Mouse (Mus musculus): ENCODE measurements at regions not wholly inside any gene's neighbourhood (a gene's known extent, or its start where the extent isn't known, plus 50 kb on each side); places are given as distances from the start of the nearest gene placed in this dataset.

DNA sequence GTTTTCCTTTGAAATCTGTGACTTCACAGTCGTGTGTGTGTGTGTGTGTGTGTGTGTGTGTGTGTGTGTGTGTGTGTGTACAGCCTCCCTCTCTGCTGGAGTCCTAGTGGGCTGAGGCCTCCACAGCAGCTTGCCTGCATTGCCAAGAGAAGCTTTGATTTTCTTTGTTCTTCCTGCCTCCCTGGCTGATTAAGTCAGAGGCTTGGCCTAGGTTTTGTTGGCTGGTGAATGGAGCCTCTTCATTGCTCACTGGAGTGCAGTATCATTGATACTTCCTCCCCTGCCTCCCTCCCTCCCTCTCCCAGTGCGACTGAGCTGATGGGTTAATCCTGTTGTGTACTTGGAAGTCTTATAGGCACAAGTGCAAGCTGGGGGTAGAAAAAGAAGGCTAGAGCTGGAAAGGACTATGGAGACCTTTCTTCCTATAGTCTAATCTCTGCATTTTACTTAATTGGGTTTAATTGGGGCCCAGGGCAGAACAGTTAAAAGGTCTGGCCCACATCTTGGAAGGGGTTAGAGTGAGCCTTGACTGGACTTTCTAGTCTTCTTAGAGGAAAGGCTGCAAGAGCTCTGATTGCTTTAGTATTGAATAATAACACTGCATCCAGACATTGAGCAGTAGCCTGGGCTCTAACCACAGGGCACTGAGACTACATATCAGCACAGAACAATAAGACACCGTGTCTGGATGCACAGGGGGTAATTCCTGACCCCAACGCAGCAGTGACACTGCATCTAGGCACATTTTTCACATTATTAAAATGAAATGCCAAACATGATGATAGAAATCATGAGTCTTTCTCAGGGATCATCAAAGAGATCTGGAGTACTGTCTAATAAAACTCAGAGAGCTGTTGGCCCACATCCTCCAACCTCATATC is 62.9 kb upstream of the Nepro start:
- H3K36me3 ChIP-seq (ENCODE audit: control insufficient read depth, insufficient read depth, low read length) = no peaks in the 10 kb centered on the region
- H3K9me3 ChIP-seq (ENCODE audit: control insufficient read depth, low read length) = no peaks in the 10 kb centered on the region
- no peak overlapping the region for H3K9ac ChIP-seq (replicated peaks; ENCODE audit: low read length)
- no peaks in the 10 kb centered on the region for H3K27me3 ChIP-seq (ENCODE audit: control insufficient read depth, insufficient read depth, low read length)
- no peak overlapping the region for H3K4me2 ChIP-seq (ENCODE audit: low read length)
- DNase-seq = peak; percentile 71
- H3K4me1 ChIP-seq (ENCODE audit: control insufficient read depth, insufficient read depth, low read length) = peaks cover 12% of the 10 kb centered on the region; the same call in 1 of the 2 replicates
- WGBS = 15% methylated on average over 4 of the region's 4 CpGs
- no peak overlapping the region for H3K4me3 ChIP-seq (replicated peaks; ENCODE audit: low read depth, low read length)
- H3K27ac ChIP-seq (replicated peaks; ENCODE audit: low read depth, low read length) = peak overlapping the region; percentile 10
- peak; percentile 87 for ATAC-seq (ENCODE audit: low FRiP score, low TSS enrichment)

DNA sequence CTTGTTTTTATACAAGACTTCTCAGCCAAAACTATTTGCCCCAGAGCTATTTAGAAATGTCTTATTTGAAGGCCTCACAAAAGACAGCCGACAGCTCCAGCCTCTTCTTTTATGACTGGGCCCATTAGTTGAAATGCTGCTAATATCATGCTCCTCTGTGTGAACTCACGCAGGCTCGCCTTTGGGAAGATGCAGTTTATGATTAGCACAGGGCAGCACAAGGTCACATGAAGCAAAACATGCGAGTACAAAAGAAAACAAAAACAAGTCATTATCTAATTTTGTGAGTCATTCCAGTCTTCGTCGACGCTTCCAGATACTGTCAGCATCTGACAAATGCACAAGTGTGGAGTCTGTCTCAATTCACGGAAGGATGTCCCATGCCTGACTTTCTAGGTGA is 65.8 kb upstream of the Nepro start:
- no peak for DNase-seq
- peaks cover 12% of the 10 kb centered on the region; the same call in 1 of the 2 replicates for H3K4me1 ChIP-seq (ENCODE audit: control insufficient read depth, insufficient read depth, low read length)
- H3K27me3 ChIP-seq (ENCODE audit: control insufficient read depth, insufficient read depth, low read length) = no peaks in the 10 kb centered on the region
- H3K27ac ChIP-seq (replicated peaks; ENCODE audit: low read depth, low read length) = no peak overlapping the region
- H3K4me2 ChIP-seq (ENCODE audit: low read length) = no peak overlapping the region
- no peak overlapping the region for H3K4me3 ChIP-seq (replicated peaks; ENCODE audit: low read depth, low read length)
- H3K9ac ChIP-seq (replicated peaks; ENCODE audit: low read length) = no peak overlapping the region
- WGBS = 73% methylated on average over 8 of the region's 8 CpGs
- H3K36me3 ChIP-seq (ENCODE audit: control insufficient read depth, insufficient read depth, low read length) = no peaks in the 10 kb centered on the region
- no peak for ATAC-seq (ENCODE audit: low FRiP score, low TSS enrichment)
- no peaks in the 10 kb centered on the region for H3K9me3 ChIP-seq (ENCODE audit: control insufficient read depth, low read length)

DNA sequence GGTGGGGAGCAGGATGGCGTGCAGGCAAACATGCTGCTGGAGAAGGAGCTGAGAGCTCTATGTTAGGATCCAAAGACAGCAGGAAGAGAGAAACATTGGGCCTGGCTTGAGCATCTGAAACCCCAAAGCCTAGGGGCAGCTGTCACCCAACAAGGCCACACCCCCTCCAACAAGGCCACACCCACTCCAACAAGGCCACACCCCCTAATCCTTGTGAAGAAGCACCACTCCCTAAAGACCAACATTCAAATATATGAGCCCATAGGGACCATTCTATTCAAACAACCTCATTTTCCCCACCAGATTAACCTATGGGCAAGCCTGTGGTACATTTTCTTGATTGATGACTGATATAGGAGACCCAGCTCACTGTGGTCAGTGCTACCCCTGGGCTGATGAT is 67.9 kb upstream of the Nepro start:
- no peaks in the 10 kb centered on the region for H3K36me3 ChIP-seq (ENCODE audit: control insufficient read depth, insufficient read depth, low read length)
- H3K4me2 ChIP-seq (ENCODE audit: low read length) = no peak overlapping the region
- 97% methylated on average over 1 of the region's 1 CpGs for WGBS
- DNase-seq (no peak), ATAC-seq (ENCODE audit: low FRiP score, low TSS enrichment) (no peak)
- H3K9me3 ChIP-seq (ENCODE audit: control insufficient read depth, low read length) = no peaks in the 10 kb centered on the region
- H3K4me3 ChIP-seq (replicated peaks; ENCODE audit: low read depth, low read length) = no peak overlapping the region
- H3K4me1 ChIP-seq (ENCODE audit: control insufficient read depth, insufficient read depth, low read length) = 0 out of 2 replicates have a peak, but pooled peaks cover 1% of the 10 kb centered on the region
- H3K27ac ChIP-seq (replicated peaks; ENCODE audit: low read depth, low read length) = no peak overlapping the region
- H3K9ac ChIP-seq (replicated peaks; ENCODE audit: low read length) = no peak overlapping the region
- H3K27me3 ChIP-seq (ENCODE audit: control insufficient read depth, insufficient read depth, low read length) = no peaks in the 10 kb centered on the region

GRCm38 (mm10) chr16:44655306-44655705 is 68.8 kb upstream of the Nepro start:
- WGBS = 80% methylated on average over 3 of the region's 3 CpGs
- H3K9ac ChIP-seq (replicated peaks; ENCODE audit: low read length) = no peak overlapping the region
- H3K27ac ChIP-seq (replicated peaks; ENCODE audit: low read depth, low read length) = no peak overlapping the region
- H3K4me1 ChIP-seq (ENCODE audit: control insufficient read depth, insufficient read depth, low read length) = no peaks in the 10 kb centered on the region
- no peak overlapping the region for H3K4me3 ChIP-seq (replicated peaks; ENCODE audit: low read depth, low read length)
- ATAC-seq (ENCODE audit: low FRiP score, low TSS enrichment) = no peak
- H3K27me3 ChIP-seq (ENCODE audit: control insufficient read depth, insufficient read depth, low read length) = no peaks in the 10 kb centered on the region
- no peaks in the 10 kb centered on the region for H3K36me3 ChIP-seq (ENCODE audit: control insufficient read depth, insufficient read depth, low read length)
- no peaks in the 10 kb centered on the region for H3K9me3 ChIP-seq (ENCODE audit: control insufficient read depth, low read length)
- no peak overlapping the region for H3K4me2 ChIP-seq (ENCODE audit: low read length)
- no peak for DNase-seq

GRCm38 (mm10) chr16:44648547-44649223 is 75.4 kb upstream of the Nepro start:
- Histone ChIP-seq H3K27ac (replicated peaks; ENCODE audit: low read depth, low read length) (no peak overlapping the region), H3K4me1 (ENCODE audit: control insufficient read depth, insufficient read depth, low read length) (no peaks in the 10 kb centered on the region), H3K4me3 (replicated peaks; ENCODE audit: low read depth, low read length) (no peak overlapping the region), H3K9me3 (ENCODE audit: control insufficient read depth, low read length) (no peaks in the 10 kb centered on the region), H3K27me3 (ENCODE audit: control insufficient read depth, insufficient read depth, low read length) (no peaks in the 10 kb centered on the region), H3K36me3 (ENCODE audit: control insufficient read depth, insufficient read depth, low read length) (no peaks in the 10 kb centered on the region), H3K4me2 (ENCODE audit: low read length) (no peak overlapping the region), H3K9ac (replicated peaks; ENCODE audit: low read length) (no peak overlapping the region)
- no peak for DNase-seq
- no peak for ATAC-seq (ENCODE audit: low FRiP score, low TSS enrichment)
- WGBS = 79% methylated on average over 2 of the region's 2 CpGs

DNA sequence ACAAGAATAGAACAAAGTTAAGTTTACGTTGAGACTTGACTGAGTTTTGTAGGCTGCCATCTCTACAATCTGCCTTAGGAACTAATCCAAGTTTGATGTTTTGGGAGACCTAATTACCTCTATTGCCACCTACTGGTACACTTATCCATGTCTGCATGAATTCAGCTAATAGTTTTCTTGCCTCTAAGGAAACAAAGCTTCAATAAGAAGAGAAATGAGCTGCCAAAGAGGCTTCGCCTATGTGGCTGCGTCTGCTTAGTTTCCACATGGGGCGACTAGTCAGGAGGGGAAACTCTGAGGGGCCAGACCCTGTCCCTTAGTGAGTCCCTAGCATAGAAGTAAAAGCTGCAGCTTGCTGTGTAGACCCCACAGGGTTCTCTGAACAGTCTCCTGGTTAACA is 80.1 kb upstream of the Nepro start:
- no peaks in the 10 kb centered on the region for H3K27me3 ChIP-seq (ENCODE audit: control insufficient read depth, insufficient read depth, low read length)
- H3K4me3 ChIP-seq (replicated peaks; ENCODE audit: low read depth, low read length) = no peak overlapping the region
- no peak overlapping the region for H3K27ac ChIP-seq (replicated peaks; ENCODE audit: low read depth, low read length)
- no peaks in the 10 kb centered on the region for H3K9me3 ChIP-seq (ENCODE audit: control insufficient read depth, low read length)
- 16% methylated on average over 4 of the region's 4 CpGs for WGBS
- no peaks in the 10 kb centered on the region for H3K4me1 ChIP-seq (ENCODE audit: control insufficient read depth, insufficient read depth, low read length)
- DNase-seq (peak; percentile 80), ATAC-seq (ENCODE audit: low FRiP score, low TSS enrichment) (no peak)
- no peak overlapping the region for H3K4me2 ChIP-seq (ENCODE audit: low read length)
- no peaks in the 10 kb centered on the region for H3K36me3 ChIP-seq (ENCODE audit: control insufficient read depth, insufficient read depth, low read length)
- H3K9ac ChIP-seq (replicated peaks; ENCODE audit: low read length) = no peak overlapping the region

DNA sequence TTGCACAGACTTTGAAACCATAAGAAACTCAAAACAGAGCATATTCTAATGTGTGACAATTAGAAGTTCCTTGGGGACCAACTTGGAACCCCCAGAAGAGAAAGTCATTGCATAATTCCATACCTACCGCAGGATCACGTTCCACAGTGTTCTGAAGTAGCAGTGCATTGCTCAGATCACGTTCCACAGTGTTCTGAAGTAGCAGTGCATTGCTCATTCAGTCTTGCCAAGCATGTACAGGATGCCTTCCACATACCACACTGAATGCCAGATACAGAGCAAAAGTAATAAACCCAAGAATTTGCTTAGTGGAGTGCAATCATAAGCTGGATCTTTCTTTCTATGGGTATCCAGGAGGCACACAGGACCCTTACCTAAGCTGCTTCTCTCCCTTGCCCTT is 78.4 kb upstream of the Boc start:
- ATAC-seq (ENCODE audit: low FRiP score, low TSS enrichment) (no peak), DNase-seq (no peak)
- Histone ChIP-seq H3K27me3 (ENCODE audit: control insufficient read depth, insufficient read depth, low read length) (no peaks in the 10 kb centered on the region), H3K4me3 (replicated peaks; ENCODE audit: low read depth, low read length) (no peak overlapping the region), H3K4me2 (ENCODE audit: low read length) (no peak overlapping the region), H3K9ac (replicated peaks; ENCODE audit: low read length) (no peak overlapping the region), H3K27ac (replicated peaks; ENCODE audit: low read depth, low read length) (no peak overlapping the region), H3K4me1 (ENCODE audit: control insufficient read depth, insufficient read depth, low read length) (peaks cover 11% of the 10 kb centered on the region), H3K36me3 (ENCODE audit: control insufficient read depth, insufficient read depth, low read length) (no peaks in the 10 kb centered on the region), H3K9me3 (ENCODE audit: control insufficient read depth, low read length) (no peaks in the 10 kb centered on the region)
- 93% methylated on average over 3 of the region's 3 CpGs for WGBS

GRCm38 (mm10) chr16:44634486-44634885 is 75.8 kb upstream of the Boc start:
- Histone ChIP-seq H3K9me3 (ENCODE audit: control insufficient read depth, low read length) (no peaks in the 10 kb centered on the region), H3K4me2 (ENCODE audit: low read length) (no peak overlapping the region), H3K27me3 (ENCODE audit: control insufficient read depth, insufficient read depth, low read length) (no peaks in the 10 kb centered on the region), H3K4me1 (ENCODE audit: control insufficient read depth, insufficient read depth, low read length) (peaks cover 11% of the 10 kb centered on the region), H3K27ac (replicated peaks; ENCODE audit: low read depth, low read length) (no peak overlapping the region), H3K4me3 (replicated peaks; ENCODE audit: low read depth, low read length) (no peak overlapping the region), H3K36me3 (ENCODE audit: control insufficient read depth, insufficient read depth, low read length) (no peaks in the 10 kb centered on the region), H3K9ac (replicated peaks; ENCODE audit: low read length) (no peak overlapping the region)
- ATAC-seq (ENCODE audit: low FRiP score, low TSS enrichment) (no peak), DNase-seq (no peak)
- WGBS = 96% methylated on average over 4 of the region's 4 CpGs

All from midbrain, embryonic 14.5 days (tissue).